ENCODE assay signal across 23 mouse cellular contexts in genomic region chr7:30981703-30982102, GRCm38 (mm10). TPM values are rescaled to one million over a fixed set of nuclear protein-coding genes. Genes with fewer than 3 reads are reported as not detected.
"Had no signal": no experiment of that assay in that cellular context is flagged by ENCODE, and none has a peak within 500 bp of the region (broad histone marks: within the 10 kb centered on the region; RNA-seq: fewer than 3 reads in every experiment).

No protein-coding gene starts in this region.

- H3K36me3 ChIP-seq: neural tube, embryonic 12.5 days; neural tube, embryonic 13.5 days; neural tube, embryonic 15.5 days; stomach, embryonic 15.5 days had no signal

- H3K27ac ChIP-seq: neural tube, embryonic 12.5 days; neural tube, embryonic 13.5 days; neural tube, embryonic 15.5 days; stomach, embryonic 15.5 days; stomach, postnatal 0 days had no signal

- DNase-seq: retina, postnatal 1 day; right cerebral cortex, adult 18-20 months; right cerebral cortex, postnatal 14 days; right cerebral cortex, postnatal 25 days; right cerebral cortex, postnatal 4 days; spleen, adult 18-20 months; thymus, adult 18-20 months; thymus, adult 2 months; thymus, postnatal 14 days; thymus, postnatal 25 days; thymus, postnatal 36 days; thymus, postnatal 4 days had no signal

- H3K4me1 ChIP-seq: neural tube, embryonic 12.5 days; neural tube, embryonic 13.5 days; neural tube, embryonic 15.5 days; stomach, embryonic 15.5 days had no signal

- H3K4me3 ChIP-seq: neural tube, embryonic 12.5 days; neural tube, embryonic 13.5 days; neural tube, embryonic 15.5 days; stomach, embryonic 15.5 days had no signal

- H3K27me3 ChIP-seq: neural tube, embryonic 12.5 days; neural tube, embryonic 13.5 days; neural tube, embryonic 15.5 days; stomach, embryonic 15.5 days had no signal

RNA-seq across cellular contexts. Expression of gene Hamp, which starts 37.9 kb away (rescaled TPM):
- polyA plus RNA-seq: neural tube, embryonic 11.5 days; neural tube, embryonic 12.5 days; neural tube, embryonic 13.5 days; neural tube, embryonic 14.5 days; neural tube, embryonic 15.5 days; spleen, adult 2 months; stomach, embryonic 14.5 days; urinary bladder, adult 2 months had no signal

RNA-seq across cellular contexts. Expression of gene Hamp2, which starts 57.2 kb away (rescaled TPM):
- polyA plus RNA-seq: neural tube, embryonic 11.5 days; neural tube, embryonic 12.5 days; neural tube, embryonic 13.5 days; neural tube, embryonic 14.5 days; neural tube, embryonic 15.5 days; stomach, embryonic 14.5 days; stomach, embryonic 15.5 days; stomach, embryonic 16.5 days; urinary bladder, adult 2 months had no signal
